Mouse (Mus musculus) myocyte (in vitro differentiated cells): ENCODE measurements around the gene Irf9. TPM values are rescaled to one million over a fixed set of nuclear protein-coding genes. Genes with fewer than 3 reads are reported as not detected.

Experiments used
- H3K27me3 ChIP-seq: one replicate; pipeline ENCODE4 v1.6.1; 2011; ENCODE audit not compliant: control insufficient read depth, insufficient read depth, insufficient read length
- H3K36me3 ChIP-seq: one replicate; pipeline ENCODE4 v1.6.1; 2011; ENCODE audit not compliant: control insufficient read depth, insufficient read depth
- H3K4me2 ChIP-seq: one replicate; pipeline ENCODE4 v1.6.1; 2011; ENCODE audit warnings: low read depth, control low read depth
- H3K4me3 ChIP-seq: one replicate; pipeline ENCODE4 v1.5.1; 2011; ENCODE audit warnings: mild to moderate bottlenecking, control low read depth, moderate library complexity
- H3K79me2 ChIP-seq: one replicate; pipeline ENCODE4 v1.6.1; 2011; ENCODE audit not compliant: control insufficient read depth, insufficient read depth
- H3ac ChIP-seq: one replicate; pipeline ENCODE4 v1.6.1; 2011; ENCODE audit not compliant: control insufficient read depth, insufficient read length
- CEBPB ChIP-seq: IDR thresholded peaks from 2 replicates; pipeline ENCODE4 v1.6.1; 2011; ENCODE audit warnings: mild to moderate bottlenecking, moderate library complexity; ENCODE audit not compliant: poor library complexity, insufficient read depth, severe bottlenecking
- E2F4 ChIP-seq: IDR thresholded peaks from one replicate; pipeline ENCODE4 v1.6.1; 2011; ENCODE audit warnings: mild to moderate bottlenecking, control low read depth, moderate library complexity; ENCODE audit not compliant: insufficient read depth
- MAX ChIP-seq: IDR thresholded peaks from one replicate; pipeline ENCODE4 v1.6.1; 2011; ENCODE audit warnings: low read depth, mild to moderate bottlenecking, control low read depth
- MYOD1 ChIP-seq, 3 experiments: IDR thresholded peaks; one replicate each; pipeline ENCODE4 v1.6.1; 2011; ENCODE audit warnings: control low read depth in 2 of 3, low read depth in 2 of 3, mild to moderate bottlenecking in 2 of 3, moderate library complexity in 1 of 3; ENCODE audit not compliant: insufficient read length in 2 of 3, control insufficient read depth in 1 of 3
- MYOG ChIP-seq, 3 experiments: IDR thresholded peaks; one replicate each; pipeline ENCODE4 v1.6.1; 2011; ENCODE audit warnings: control low read depth in 2 of 3, low read depth in 2 of 3, mild to moderate bottlenecking in 2 of 3; ENCODE audit not compliant: insufficient read length in 2 of 3, control insufficient read depth in 1 of 3, insufficient read depth in 1 of 3
- POLR2A ChIP-seq: IDR thresholded peaks from one replicate; pipeline ENCODE4 v1.6.1; 2011; ENCODE audit warnings: low read depth, mild to moderate bottlenecking, control low read depth, moderate library complexity; ENCODE audit not compliant: insufficient read length
- POLR2AphosphoS2 ChIP-seq: IDR thresholded peaks from one replicate; pipeline ENCODE4 v1.6.1; 2011; ENCODE audit warnings: low read depth, control low read depth; ENCODE audit not compliant: insufficient read length
- REST ChIP-seq: IDR thresholded peaks from one replicate; pipeline ENCODE4 v1.6.1; 2011; ENCODE audit warnings: mild to moderate bottlenecking, control low read depth, moderate library complexity; ENCODE audit not compliant: insufficient read depth, insufficient read length
- SRF ChIP-seq: IDR thresholded peaks from one replicate; pipeline ENCODE4 v1.6.1; 2011; ENCODE audit warnings: low read depth; ENCODE audit not compliant: control insufficient read depth, insufficient read length
- TCF12 ChIP-seq: IDR thresholded peaks from one replicate; pipeline ENCODE4 v1.6.1; 2011; ENCODE audit warnings: mild to moderate bottlenecking, control low read depth; ENCODE audit not compliant: poor library complexity, insufficient read depth, severe bottlenecking
- TCF3 ChIP-seq: IDR thresholded peaks from one replicate; pipeline ENCODE4 v1.6.1; 2011; ENCODE audit warnings: low read depth, control low read depth; ENCODE audit not compliant: insufficient read length
- USF1 ChIP-seq: IDR thresholded peaks from one replicate; pipeline ENCODE4 v1.6.1; 2011; ENCODE audit warnings: low read depth, mild to moderate bottlenecking, control low read depth, moderate library complexity
- polyA plus RNA-seq: library from polyadenylated mRNA; unstranded; fragments of >200 nt; fragmentation: generic; extraction: Trizol; gene quantifications from one replicate; pipeline ENCODE4 v1.2.1, GENCODE M21; 2012; ENCODE audit warnings: missing spikeins

The Irf9 gene
- polyA plus RNA-seq, 1 experiment = 4.0 TPM

- no peak for TF ChIP-seq USF1
- TF ChIP-seq POLR2A = no peak
- no peak for TF ChIP-seq TCF12
- no peak for TF ChIP-seq E2F4
- no peak overlapping the region for H3ac ChIP-seq
- no peak overlapping the region for H3K4me2 ChIP-seq
- no peaks in the 10 kb centered on the region for H3K79me2 ChIP-seq
- H3K36me3 ChIP-seq = no peaks in the 10 kb centered on the region
- no peaks in the 10 kb centered on the region for H3K27me3 ChIP-seq
- H3K4me3 ChIP-seq = no peak overlapping the region
These were observed 21.2 kb upstream of the Irf9 start for GRCm38 (mm10) chr14:55581981-55582681.

- H3K79me2 ChIP-seq = no peaks in the 10 kb centered on the region
- no peaks in the 10 kb centered on the region for H3K36me3 ChIP-seq
- peak overlapping the region; percentile 67 for H3ac ChIP-seq
- H3K27me3 ChIP-seq = no peaks in the 10 kb centered on the region
- H3K4me2 ChIP-seq = peak overlapping the region; percentile 77
- no peak for TF ChIP-seq MYOG (IDR thresholded peaks at IDR 0.05; ENCODE audit: control insufficient read depth in 1 of 3, insufficient read depth in 1 of 3, insufficient read length in 2 of 3, low read depth in 2 of 3)
- no peak for TF ChIP-seq SRF
- no peak for TF ChIP-seq TCF12
- TF ChIP-seq TCF3 = no peak
- no peak for TF ChIP-seq CEBPB
- no peak for TF ChIP-seq POLR2AphosphoS2
- TF ChIP-seq USF1 = no peak
- no peak for TF ChIP-seq E2F4
- no peak for TF ChIP-seq MYOD1 (IDR thresholded peaks at IDR 0.05; ENCODE audit: control insufficient read depth in 1 of 3, insufficient read length in 2 of 3, low read depth in 2 of 3)
- peak overlapping the region; percentile 33 for H3K4me3 ChIP-seq
These were observed 19.1 kb upstream of the Irf9 start for GRCm38 (mm10) chr14:55584303-55584701.

- no peaks in the 10 kb centered on the region for H3K27me3 ChIP-seq
- peak within 1 kb of the TSS; percentile 67 for H3ac ChIP-seq
- H3K79me2 ChIP-seq = no peaks in the 10 kb centered on the region
- H3K4me3 ChIP-seq = peak within 1 kb of the TSS; percentile 33
- H3K36me3 ChIP-seq = no peaks in the 10 kb centered on the region
- TF ChIP-seq POLR2A (peak; percentile 69), POLR2AphosphoS2 (peak; percentile 60), MYOD1 (IDR thresholded peaks at IDR 0.05; ENCODE audit: control insufficient read depth in 1 of 3, insufficient read length in 2 of 3, low read depth in 2 of 3) (peak in 2 of 3 experiments; percentile 74 to 79), TCF3 (no peak)
- H3K4me2 ChIP-seq = peak within 1 kb of the TSS; percentile 77
These were observed 18.4 kb upstream of the Irf9 start, which contains the start of gene Emc9 for GRCm38 (mm10) chr14:55584702-55585565. Gene Emc9, minus strand, starts transcription at chr14:55585302.

GRCm38 (mm10) chr14:55585566-55585960, 17.8 kb upstream of the Irf9 start:
- Histone ChIP-seq H3K4me3 (peak overlapping the region; percentile 33), H3K79me2 (no peaks in the 10 kb centered on the region), H3ac (peak overlapping the region; percentile 67), H3K4me2 (peak overlapping the region; percentile 77), H3K36me3 (no peaks in the 10 kb centered on the region), H3K27me3 (no peaks in the 10 kb centered on the region)
- TF ChIP-seq MYOG (IDR thresholded peaks at IDR 0.05; ENCODE audit: control insufficient read depth in 1 of 3, insufficient read depth in 1 of 3, insufficient read length in 2 of 3, low read depth in 2 of 3) (no peak), POLR2A (no peak), TCF3 (no peak), MAX (no peak), E2F4 (no peak), CEBPB (no peak), POLR2AphosphoS2 (no peak), SRF (no peak), USF1 (no peak), REST (no peak), TCF12 (no peak), MYOD1 (IDR thresholded peaks at IDR 0.05; ENCODE audit: control insufficient read depth in 1 of 3, insufficient read length in 2 of 3, low read depth in 2 of 3) (no peak)

- H3K79me2 ChIP-seq = no peaks in the 10 kb centered on the region
- H3K36me3 ChIP-seq = no peaks in the 10 kb centered on the region
- H3K27me3 ChIP-seq = no peaks in the 10 kb centered on the region
- no peak overlapping the region for H3ac ChIP-seq
- no peak overlapping the region for H3K4me3 ChIP-seq
- H3K4me2 ChIP-seq = no peak overlapping the region
- TF ChIP-seq SRF (no peak), MYOD1 (IDR thresholded peaks at IDR 0.05; ENCODE audit: control insufficient read depth in 1 of 3, insufficient read length in 2 of 3, low read depth in 2 of 3) (no peak), POLR2A (no peak), TCF3 (no peak), REST (no peak), TCF12 (no peak), E2F4 (no peak), MAX (no peak), USF1 (no peak), CEBPB (no peak), MYOG (IDR thresholded peaks at IDR 0.05; ENCODE audit: control insufficient read depth in 1 of 3, insufficient read depth in 1 of 3, insufficient read length in 2 of 3, low read depth in 2 of 3) (no peak), POLR2AphosphoS2 (no peak)
These were observed 17.2 kb upstream of the Irf9 start for GRCm38 (mm10) chr14:55586149-55586548.
